Mouse (Mus musculus) intestine, embryonic 14.5 days (tissue): ENCODE measurements around the gene Hoxd13. TPM values are rescaled to one million over a fixed set of nuclear protein-coding genes. Genes with fewer than 3 reads are reported as not detected.
A peak's percentile ranks its signal among the peaks of the same experiment; 100 is the strongest.

Source experiments
- ATAC-seq: fragments of 200-750 bp; cut with Nextera tagmentation; replicated peaks from 2 replicates; pipeline ENCODE4 v1.8.0; 2017; ENCODE audit warnings: low read depth, moderate number of reproducible peaks, moderate TSS enrichment, moderate library complexity; ENCODE audit not compliant: low FRiP score, low TSS enrichment
- DNase-seq: peaks from one replicate; pipeline ENCODE4 v3.0.0-alpha.2; 2018; ENCODE audit warnings: low spot score
- H3K27ac ChIP-seq: fragments of 300-500 bp; sonication (generic); 2 replicates; pipeline ENCODE4 v1.5.1; 2014; ENCODE audit warnings: low read depth, mild to moderate bottlenecking, control low read depth
- H3K27me3 ChIP-seq: fragments of 300-500 bp; sonication (generic); replicated peaks from 2 replicates; pipeline ENCODE4 v1.6.1; 2014; ENCODE audit warnings: low read length, control low read depth; ENCODE audit not compliant: control insufficient read depth, insufficient read depth
- H3K36me3 ChIP-seq: fragments of 300-500 bp; sonication (generic); 2 replicates; pipeline ENCODE4 v1.6.1; 2014; ENCODE audit warnings: low read length, control low read depth; ENCODE audit not compliant: control insufficient read depth, insufficient read depth
- H3K4me1 ChIP-seq: fragments of 300-500 bp; sonication (generic); replicated peaks from 2 replicates; pipeline ENCODE4 v1.6.1; 2014; ENCODE audit warnings: low read length, control low read depth, mixed read lengths; ENCODE audit not compliant: control insufficient read depth, insufficient read depth
- H3K4me2 ChIP-seq: fragments of 300-500 bp; sonication (generic); 2 replicates; pipeline ENCODE4 v1.6.1; 2014; ENCODE audit warnings: low read length
- H3K4me3 ChIP-seq: fragments of 300-500 bp; sonication (generic); 2 replicates; pipeline ENCODE4 v1.5.1; 2014; ENCODE audit warnings: low read depth, low read length, control low read depth, mixed read lengths
- H3K9ac ChIP-seq: fragments of 300-500 bp; sonication (generic); 2 replicates; pipeline ENCODE4 v1.6.1; 2014; ENCODE audit warnings: mild to moderate bottlenecking, low read length
- H3K9me3 ChIP-seq: fragments of 300-500 bp; sonication (generic); 2 replicates; pipeline ENCODE4 v1.6.1; 2016; ENCODE audit warnings: low read length, control low read depth; ENCODE audit not compliant: control insufficient read depth
- WGBS: fragments of 180-500 bp; shearing (Covaris S2); extraction: QIAGEN DNeasy Blood & Tissue Kit; methylation state at CpG from one replicate; pipeline ENCODE4 v1.1.7; 2014; 5-methylcytosine and 5-hydroxymethylcytosine counted together
- polyA plus RNA-seq: library from polyadenylated mRNA; unstranded; fragments of >200 nt; fragmentation: Nextera tagmentation; extraction: Ambion mirVana; gene quantifications from 2 replicates; pipeline ENCODE4 v1.2.1, GENCODE M21; 2014

The Hoxd13 gene
- polyA plus RNA-seq: not detected in 2 replicates

DNA sequence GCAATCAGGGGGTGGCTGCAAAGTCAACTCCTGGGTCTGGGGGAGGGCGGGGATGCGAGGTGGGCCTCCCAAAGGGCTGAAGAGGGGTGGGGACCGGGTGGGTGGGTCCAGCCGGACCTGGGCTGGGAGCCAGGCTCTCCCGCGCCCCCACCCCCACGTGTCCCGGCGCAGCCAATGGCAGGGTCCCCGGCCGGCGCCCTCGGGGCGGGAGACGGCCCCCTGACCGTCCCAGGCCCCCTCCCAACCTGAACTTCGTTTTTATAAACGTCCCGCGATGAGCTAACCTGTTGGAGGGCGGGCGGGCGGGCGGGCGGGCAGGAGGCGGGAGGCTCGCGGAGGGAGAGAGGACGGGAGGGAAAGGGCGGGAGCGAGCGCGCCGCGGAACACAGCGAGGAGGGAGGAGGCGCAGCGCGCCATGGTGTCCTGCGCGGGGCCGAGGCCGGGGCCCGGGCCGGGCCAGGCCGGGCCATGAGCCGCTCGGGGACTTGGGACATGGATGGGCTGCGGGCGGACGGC lies at the start of gene Hoxd13:
TSS of gene Hoxd13 (plus strand) at position 469 of the 516 bp plus-strand sequence.
- Histone ChIP-seq H3K27me3 (peaks cover 100% of the 10 kb centered on the region), H3K4me2 (peak within 1 kb of the TSS; percentile 54), H3K36me3 (no peaks in the 10 kb centered on the region), H3K4me1 (peaks cover 6% of the 10 kb centered on the region; the same call in 1 of the 2 replicates), H3K4me3 (peak within 1 kb of the TSS; percentile 37), H3K9ac (peak within 1 kb of the TSS; percentile 25; the same call in 1 of the 2 replicates), H3K27ac (no peak within 1 kb of the TSS), H3K9me3 (no peaks in the 10 kb centered on the region)
- DNase-seq (peak; percentile 68), ATAC-seq (peak; percentile 70)
- under 1% methylated on average over 35 of the region's 51 CpGs for WGBS

DNA sequence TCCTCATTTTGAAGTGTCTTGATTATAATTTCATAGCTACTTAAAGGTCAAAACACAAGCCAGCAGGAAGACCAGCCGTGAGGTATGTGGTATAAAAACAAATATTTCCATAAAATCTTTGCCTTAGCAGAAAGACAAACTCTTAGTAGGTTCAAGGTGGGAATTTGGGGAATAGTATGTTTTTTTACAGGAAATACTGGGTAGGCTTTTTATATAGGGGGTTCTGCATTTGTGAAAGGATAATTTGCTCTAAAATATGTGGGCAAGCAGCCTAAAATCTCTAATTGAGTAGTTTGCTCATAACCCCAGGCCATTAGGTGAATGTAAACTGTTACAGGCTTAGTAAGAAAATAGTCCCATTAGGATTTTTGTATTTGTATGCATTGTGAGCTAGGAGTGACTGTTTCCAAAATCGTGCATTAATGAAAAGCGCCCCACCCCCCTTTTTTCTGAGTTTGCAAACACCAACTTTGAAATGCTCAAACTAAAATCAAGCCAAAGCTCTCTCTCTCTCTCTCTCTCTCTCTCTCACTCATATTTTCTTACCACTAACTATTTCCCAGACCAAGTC lies 48.3 kb upstream of the Hoxd13 start:
- Histone ChIP-seq H3K9ac (no peak overlapping the region), H3K27me3 (no peaks in the 10 kb centered on the region), H3K4me3 (no peak overlapping the region), H3K27ac (no peak overlapping the region), H3K4me1 (no peaks in the 10 kb centered on the region), H3K9me3 (no peaks in the 10 kb centered on the region), H3K36me3 (no peaks in the 10 kb centered on the region), H3K4me2 (peak overlapping the region; percentile 1; the same call in 1 of the 2 replicates)
- no peak for ATAC-seq
- WGBS: 81% methylated on average over 3 of the region's 3 CpGs
- DNase-seq: no peak

DNA sequence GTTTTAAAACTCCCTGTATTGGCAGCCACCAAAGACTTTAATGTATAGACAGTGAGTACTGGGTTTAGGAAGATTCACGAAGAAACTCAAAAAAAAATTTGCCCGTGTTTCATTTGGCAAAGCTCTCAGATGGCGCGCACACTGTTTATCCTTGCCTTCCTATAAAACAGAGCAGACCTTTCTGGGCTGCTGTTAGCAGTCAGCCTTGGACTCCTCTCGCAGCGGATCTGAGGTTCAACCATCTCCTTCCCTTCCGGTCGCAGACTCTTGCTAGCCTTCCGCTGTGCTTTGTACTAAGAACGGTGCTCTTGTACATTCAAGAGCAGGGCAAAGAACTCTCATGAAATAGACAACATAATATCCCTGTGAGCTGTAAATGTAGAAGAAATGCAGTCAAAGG lies 47.7 kb upstream of the Hoxd13 start:
- Histone ChIP-seq H3K36me3 (no peaks in the 10 kb centered on the region), H3K4me2 (peak overlapping the region; percentile 1; the same call in 1 of the 2 replicates), H3K4me1 (no peaks in the 10 kb centered on the region), H3K9ac (no peak overlapping the region), H3K27me3 (no peaks in the 10 kb centered on the region), H3K9me3 (no peaks in the 10 kb centered on the region), H3K4me3 (no peak overlapping the region), H3K27ac (no peak overlapping the region)
- ATAC-seq (no peak), DNase-seq (no peak)
- 58% methylated on average over 10 of the region's 10 CpGs for WGBS

DNA sequence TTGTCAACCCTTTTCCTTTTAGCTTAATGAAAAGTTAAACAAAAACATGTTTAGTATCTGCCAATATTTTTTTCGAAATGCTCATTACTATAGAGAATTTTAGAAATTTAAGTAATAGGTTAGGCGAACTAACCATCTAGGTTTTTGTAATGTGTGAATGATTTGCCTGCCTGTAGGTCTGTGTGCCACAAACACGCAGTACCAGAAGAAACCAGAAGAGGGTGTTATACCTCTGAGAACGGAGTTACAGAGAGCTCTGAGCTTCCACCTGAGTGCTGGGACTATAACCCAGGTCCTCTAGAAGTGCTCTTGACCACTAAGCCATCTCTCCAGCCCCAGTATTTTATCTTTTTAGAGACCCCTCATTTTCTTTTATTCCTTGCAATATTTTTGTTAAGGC lies 32.7 kb upstream of the Hoxd13 start:
- WGBS: 70% methylated on average over 4 of the region's 4 CpGs
- Histone ChIP-seq H3K4me2 (no peak overlapping the region), H3K9ac (no peak overlapping the region), H3K4me1 (no peaks in the 10 kb centered on the region), H3K36me3 (no peaks in the 10 kb centered on the region), H3K27me3 (no peaks in the 10 kb centered on the region), H3K27ac (no peak overlapping the region), H3K4me3 (no peak overlapping the region), H3K9me3 (no peaks in the 10 kb centered on the region)
- ATAC-seq: no peak
- DNase-seq: no peak

DNA sequence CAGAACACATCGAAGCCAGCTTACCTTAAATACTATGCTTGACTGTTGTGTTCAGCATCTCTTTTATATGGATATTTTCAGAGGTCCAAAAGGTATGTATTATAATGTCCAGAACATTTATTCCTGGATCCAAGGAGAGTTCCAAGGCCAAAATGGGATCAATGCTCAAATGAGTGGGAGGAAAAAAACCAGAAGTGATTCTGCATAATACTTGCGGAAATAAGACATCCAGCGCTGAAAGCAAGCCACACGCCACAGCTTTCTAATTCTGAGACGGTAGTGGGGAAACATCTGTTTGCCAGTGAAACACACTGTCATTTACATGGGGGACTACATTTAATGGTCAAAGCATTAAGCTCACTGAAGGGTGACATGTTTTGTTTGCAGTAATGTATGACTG lies 25.7 kb upstream of the Hoxd13 start:
- peaks cover 3% of the 10 kb centered on the region; the same call in 1 of the 2 replicates for H3K9me3 ChIP-seq

DNA sequence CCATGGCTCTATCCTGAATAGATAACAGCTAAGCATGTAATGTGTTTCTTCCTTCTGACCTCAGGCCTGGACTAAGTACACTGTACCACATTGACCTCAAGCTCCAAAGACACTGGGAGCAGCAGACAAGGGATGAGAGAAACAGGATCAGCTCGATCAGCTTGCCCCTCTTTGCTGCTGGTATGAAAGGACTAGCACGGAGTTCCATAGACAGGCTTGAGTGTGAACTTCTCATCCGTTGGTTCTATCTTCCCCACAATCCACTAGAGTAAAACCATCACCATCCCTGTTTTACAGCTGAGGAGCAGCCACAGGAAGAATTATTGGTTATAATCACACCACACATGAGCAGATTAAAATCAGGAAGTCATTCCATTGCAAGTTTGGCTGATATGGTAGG lies 22.5 kb upstream of the Hoxd13 start:
- no peak for DNase-seq
- ATAC-seq: no peak
- Histone ChIP-seq H3K36me3 (no peaks in the 10 kb centered on the region), H3K27me3 (peaks cover 67% of the 10 kb centered on the region), H3K4me1 (no peaks in the 10 kb centered on the region), H3K9me3 (peaks cover 3% of the 10 kb centered on the region; the same call in 1 of the 2 replicates), H3K4me3 (no peak overlapping the region), H3K27ac (no peak overlapping the region), H3K9ac (no peak overlapping the region), H3K4me2 (no peak overlapping the region)
- WGBS: 81% methylated on average over 3 of the region's 3 CpGs

More for the DNA sequence above, 25.7 kb upstream of the Hoxd13 start:
- Histone ChIP-seq H3K9ac (no peak overlapping the region), H3K27ac (no peak overlapping the region), H3K36me3 (no peaks in the 10 kb centered on the region), H3K27me3 (peaks cover 35% of the 10 kb centered on the region), H3K4me1 (no peaks in the 10 kb centered on the region), H3K4me2 (no peak overlapping the region), H3K4me3 (no peak overlapping the region)
- 58% methylated on average over 5 of the region's 5 CpGs for WGBS
- ATAC-seq (no peak), DNase-seq (no peak)

DNA sequence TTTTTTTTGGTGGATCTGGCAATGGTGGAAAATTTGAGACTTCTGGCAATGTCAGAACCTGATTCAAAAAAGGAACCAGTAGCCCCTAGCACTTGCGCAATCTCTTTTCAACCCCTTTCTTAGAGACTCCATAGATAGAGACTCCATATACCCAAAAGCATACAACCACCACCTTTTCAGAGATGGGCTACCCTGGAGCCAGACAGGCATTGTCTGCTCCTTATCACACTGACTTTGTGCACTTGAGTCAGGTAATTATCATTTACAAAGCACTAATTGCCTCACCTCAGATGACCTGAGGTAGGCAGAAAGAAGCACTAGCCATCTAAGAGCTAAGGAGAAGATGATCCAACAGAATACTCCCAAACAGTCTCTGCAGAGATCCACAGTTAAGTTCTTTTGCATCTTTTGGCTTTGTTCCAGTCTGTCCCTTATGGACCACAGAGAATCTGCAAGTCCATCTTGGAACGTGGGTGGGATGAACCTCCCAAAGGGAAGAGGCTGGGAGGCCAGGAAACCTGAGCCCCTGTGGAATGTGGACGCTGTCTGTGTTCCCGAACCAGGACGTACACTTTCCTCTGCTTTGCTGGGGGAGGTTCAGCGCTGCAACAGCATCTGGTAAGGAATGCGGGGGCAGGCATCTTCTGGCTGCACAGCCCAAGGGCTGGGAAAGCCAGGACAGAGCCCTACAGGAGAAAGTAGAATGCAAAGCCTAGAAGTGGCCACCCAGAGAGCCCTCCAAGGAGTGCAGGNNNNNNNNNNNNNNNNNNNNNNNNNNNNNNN lies 20.8 kb upstream of the Hoxd13 start:
- ATAC-seq (no peak), DNase-seq (peak; percentile 51)
- Histone ChIP-seq H3K9ac (no peak overlapping the region), H3K27ac (no peak overlapping the region), H3K4me2 (no peak overlapping the region), H3K27me3 (peaks cover 83% of the 10 kb centered on the region), H3K4me1 (no peaks in the 10 kb centered on the region), H3K4me3 (no peak overlapping the region), H3K9me3 (peaks cover 3% of the 10 kb centered on the region; the same call in 1 of the 2 replicates), H3K36me3 (no peaks in the 10 kb centered on the region)
- WGBS: 17% methylated on average over 7 of the region's 7 CpGs

DNA sequence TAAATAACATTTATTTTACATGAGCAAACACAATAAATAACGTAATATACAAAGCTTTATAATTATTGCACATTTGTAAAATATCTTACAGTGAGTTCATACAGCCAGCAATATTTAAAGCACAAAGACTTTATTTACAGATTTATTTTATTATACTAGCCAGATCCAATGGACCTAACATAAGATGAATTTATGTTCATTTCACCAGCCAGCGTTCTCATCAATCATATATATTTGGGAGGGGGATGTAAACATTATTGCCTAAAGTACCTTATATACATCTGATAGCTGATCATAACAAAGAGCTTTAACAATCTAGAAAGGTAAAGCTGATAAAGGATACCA lies 15.1 kb upstream of the Hoxd13 start:
- DNase-seq (no peak), ATAC-seq (no peak)
- Histone ChIP-seq H3K9me3 (no peaks in the 10 kb centered on the region), H3K36me3 (no peaks in the 10 kb centered on the region), H3K4me3 (no peak overlapping the region), H3K4me1 (peaks cover 9% of the 10 kb centered on the region; the same call in 1 of the 2 replicates), H3K9ac (no peak overlapping the region), H3K27me3 (peaks cover 96% of the 10 kb centered on the region), H3K4me2 (no peak overlapping the region), H3K27ac (no peak overlapping the region)
- 48% methylated on average over 2 of the region's 2 CpGs for WGBS
